Mouse (Mus musculus) E14TG2a.4 (cell line): ENCODE measurements around the gene Osbpl9.

ENCODE experiments used
- CTCF ChIP-seq: conservative IDR thresholded peaks from 2 replicates; pipeline ENCODE4 v1.5.1; 2014; ENCODE audit warnings: low read length
- NANOG ChIP-seq: IDR thresholded peaks from 2 replicates; pipeline ENCODE4 v1.6.1; 2014; ENCODE audit warnings: borderline replicate concordance, low read length, mixed read lengths
- POU5F1 ChIP-seq: IDR thresholded peaks from 2 replicates; pipeline ENCODE4 v1.6.1; 2014; ENCODE audit warnings: low read length, borderline replicate concordance

DNA sequence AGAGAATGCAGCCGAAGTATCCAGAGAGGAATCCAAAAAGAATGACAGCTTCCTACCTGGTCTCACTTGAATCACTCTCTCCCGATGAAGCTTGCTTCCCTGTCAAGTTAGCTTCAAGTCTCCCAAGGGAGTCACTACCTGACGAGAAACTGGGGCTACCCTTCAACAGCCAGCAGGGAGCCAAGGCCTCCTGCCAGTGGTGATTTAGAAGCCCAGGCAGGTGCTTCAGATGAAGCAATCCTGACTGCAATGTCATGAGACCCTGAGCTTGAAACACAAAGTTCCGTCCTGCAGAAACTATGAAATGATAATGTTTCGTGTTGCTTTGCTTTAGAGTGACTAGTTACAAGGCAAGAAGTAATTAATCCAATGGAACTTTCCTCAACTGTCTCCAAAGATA, 8.2 kb downstream of the Osbpl9 start:
- TF ChIP-seq CTCF (no peak), POU5F1 (no peak), NANOG (no peak)
